Mouse (Mus musculus): ENCODE data around the gene Cox10. TPM values are rescaled to one million over a fixed set of nuclear protein-coding genes. Genes with fewer than 3 reads are reported as not detected.

The Cox10 gene
- total RNA-seq, 1 experiment from 2014 or later = 21.0 TPM

DNA sequence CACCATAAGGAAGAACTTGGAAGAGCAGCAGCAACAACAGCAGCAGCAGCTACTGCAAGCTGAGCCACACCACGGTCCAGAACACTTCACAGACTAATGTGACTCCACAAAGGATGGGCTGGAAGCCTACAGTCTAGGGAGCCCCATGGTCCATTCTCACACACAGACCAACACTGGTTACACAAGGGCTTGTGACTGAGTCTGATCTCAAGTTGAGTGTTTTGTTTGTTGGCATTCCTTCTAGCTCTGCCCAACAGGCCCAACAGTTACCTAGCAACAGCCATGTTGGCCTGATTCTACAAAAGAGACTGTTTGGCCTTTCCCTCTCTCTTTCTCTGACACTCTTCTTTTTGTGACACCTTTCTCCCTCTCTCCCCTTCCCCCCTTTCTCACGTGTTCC is 105.3 kb downstream of the Cox10 start:
- no peak for ATAC-seq (replicated peaks; ENCODE audit: insufficient number of reproducible peaks, low FRiP score, low TSS enrichment, poor library complexity, severe bottlenecking)

DNA sequence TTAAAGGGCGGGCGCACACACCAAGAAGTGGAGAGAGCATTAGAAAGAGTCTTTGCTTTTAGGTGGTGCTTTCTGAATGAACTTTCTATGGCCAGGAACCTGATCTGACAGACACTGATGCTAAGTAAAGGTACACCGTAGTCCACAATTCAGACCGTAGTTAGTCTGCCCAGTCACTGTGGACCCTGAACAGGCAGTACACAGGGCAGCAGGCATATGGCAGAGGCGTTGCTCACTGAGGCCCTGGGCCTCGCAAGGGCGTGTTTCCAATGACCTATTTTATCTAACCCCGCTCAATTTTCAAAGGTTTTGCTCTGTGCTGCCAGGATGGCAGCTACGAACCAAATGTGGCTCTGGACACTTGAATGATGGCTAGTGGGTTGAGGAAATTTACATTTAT is 107.8 kb downstream of the Cox10 start:
- no peak for ATAC-seq (replicated peaks; ENCODE audit: insufficient number of reproducible peaks, low FRiP score, low TSS enrichment, poor library complexity, severe bottlenecking)

DNA sequence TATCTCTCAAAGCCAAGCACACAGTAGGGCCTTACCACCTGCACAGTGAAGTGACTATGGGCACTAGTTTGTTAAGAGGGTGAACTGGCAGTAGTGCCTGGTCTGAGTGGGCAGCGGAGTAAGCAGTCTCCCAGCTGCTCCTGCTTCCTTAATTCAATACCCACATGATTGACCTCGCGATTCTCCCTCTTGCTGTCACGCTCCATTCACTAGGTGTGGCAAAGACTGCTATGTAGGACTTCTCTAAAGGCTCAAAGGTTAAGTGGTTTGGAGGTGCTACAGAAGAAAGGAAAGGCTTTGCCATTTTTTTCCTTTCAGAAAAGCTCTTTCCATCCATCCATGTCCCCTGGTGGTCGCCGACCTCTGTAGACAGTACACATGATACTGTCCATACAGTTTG is 108.5 kb downstream of the Cox10 start:
- no peak for ATAC-seq (replicated peaks; ENCODE audit: insufficient number of reproducible peaks, low FRiP score, low TSS enrichment, poor library complexity, severe bottlenecking)

DNA sequence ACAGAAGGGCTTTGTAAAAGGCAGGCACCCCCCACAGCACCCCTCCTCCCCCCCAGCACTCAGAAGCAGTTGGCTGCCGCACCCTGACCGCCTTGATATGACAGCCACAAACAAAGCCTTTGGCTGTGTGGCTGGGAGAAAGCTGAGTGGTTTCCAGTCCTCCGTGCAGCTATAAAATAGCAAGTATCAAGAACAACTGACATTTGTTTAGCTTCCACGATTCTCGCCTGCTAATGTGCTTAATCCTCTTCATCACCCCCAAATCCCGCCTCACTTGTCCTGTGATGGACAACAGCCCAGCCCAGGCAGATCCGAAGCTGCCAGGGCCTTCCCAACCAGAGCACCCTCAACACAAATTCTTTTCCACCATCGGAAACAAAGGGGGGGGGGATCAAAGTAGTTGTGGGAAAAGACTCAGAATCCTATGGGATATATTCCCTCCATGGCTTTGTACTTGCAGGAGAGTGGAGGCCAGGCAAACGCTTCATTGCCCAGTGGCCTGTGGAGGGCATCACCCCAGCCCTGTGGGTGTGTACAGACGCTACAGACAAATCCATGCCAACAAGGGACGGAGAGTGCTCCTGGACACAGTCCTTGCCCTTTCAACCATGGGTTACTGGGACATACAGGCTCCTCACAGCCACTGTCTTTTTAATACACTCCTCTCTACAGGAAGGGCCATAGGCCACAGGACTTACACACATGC is 109.9 kb downstream of the Cox10 start:
- no peak for ATAC-seq (replicated peaks; ENCODE audit: insufficient number of reproducible peaks, low FRiP score, low TSS enrichment, poor library complexity, severe bottlenecking)

DNA sequence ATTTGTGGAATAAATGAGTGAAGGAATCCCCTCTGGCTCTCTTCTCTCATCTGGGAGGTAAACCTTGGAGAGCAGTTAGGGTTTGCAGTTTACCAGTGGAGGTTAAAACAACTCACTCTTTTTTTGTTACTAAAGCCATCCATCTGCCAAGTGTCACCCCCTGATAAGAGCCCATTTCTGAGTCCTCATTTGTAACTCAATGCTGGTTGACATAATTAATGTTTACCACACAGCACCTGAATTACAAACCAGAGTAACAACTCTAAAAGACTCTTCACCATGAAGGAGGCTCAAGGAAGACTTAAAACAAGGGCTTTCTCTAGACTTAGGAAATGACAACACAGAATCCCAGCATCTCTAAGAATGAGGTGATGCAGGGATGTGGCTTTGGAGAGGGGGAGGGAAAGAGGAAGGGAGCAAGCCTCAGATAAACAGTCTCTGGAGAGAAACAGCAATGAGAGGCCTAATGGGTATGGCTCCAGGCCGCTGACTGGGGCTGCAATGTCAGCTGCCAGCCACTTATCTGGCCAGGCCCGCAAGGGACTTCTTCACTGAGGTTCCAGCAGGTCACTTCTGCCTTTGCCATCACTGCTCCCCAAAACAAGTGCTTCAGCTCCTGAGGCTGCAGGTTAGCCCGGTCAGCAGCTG is 110.8 kb downstream of the Cox10 start:
- no peak for ATAC-seq (replicated peaks; ENCODE audit: insufficient number of reproducible peaks, low FRiP score, low TSS enrichment, poor library complexity, severe bottlenecking)

DNA sequence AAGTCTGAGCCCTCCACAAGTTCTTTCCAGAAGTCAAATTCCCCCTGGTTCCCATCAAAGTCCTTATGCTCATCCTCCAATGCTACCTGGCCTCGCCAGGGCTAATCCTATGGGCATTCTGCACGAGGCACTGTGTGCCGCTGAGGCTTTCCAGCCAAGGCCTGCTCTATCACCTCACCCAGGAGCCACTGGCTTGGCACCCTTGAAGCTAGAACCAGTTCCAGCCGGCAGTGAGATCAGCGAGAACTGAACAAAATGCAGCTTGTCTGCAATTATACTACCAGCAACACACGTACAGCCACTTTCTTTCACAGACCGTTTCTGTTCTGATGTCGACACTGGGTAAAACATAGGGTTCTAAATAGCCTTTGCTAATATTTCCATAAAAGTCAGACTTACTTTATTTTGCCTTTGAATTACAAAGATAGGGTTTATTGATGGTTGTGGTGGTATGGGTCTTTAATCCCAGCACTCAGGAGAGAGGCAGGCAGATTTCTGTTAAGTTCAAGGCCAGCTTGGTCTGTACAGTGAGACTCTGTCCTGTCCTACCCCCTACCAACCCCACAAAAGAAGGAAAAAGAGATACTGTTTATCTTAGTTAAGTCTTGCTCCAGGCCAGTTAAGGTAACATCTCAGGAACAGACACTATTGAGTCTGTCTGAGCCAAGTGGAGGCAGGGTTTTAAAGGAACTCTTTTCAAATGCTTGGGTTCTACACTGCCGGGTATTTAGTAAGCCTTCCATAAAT is 111.5 kb downstream of the Cox10 start:
- ATAC-seq (replicated peaks; ENCODE audit: insufficient number of reproducible peaks, low FRiP score, low TSS enrichment, poor library complexity, severe bottlenecking) = no peak

DNA sequence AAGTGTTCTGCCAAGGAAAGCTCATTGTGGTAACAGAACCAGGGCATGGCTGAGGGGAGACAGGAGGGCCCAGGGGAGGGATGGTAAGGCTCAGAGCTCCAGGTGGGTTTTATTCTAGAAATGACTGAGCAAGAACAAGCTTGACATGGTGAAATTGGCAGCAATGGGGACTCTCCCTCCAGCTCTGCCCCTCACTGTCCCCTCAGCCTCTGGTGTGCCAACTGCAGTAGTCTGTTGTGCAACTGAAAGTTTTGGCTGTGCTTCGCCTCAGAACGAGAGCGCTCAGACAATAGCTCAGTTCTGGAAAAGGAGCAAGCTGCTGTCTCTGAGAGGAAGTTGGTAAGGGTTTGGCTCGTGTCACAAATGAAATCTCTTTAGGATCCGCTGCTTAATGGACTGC is 113.8 kb downstream of the Cox10 start:
- ATAC-seq (replicated peaks; ENCODE audit: insufficient number of reproducible peaks, low FRiP score, low TSS enrichment, poor library complexity, severe bottlenecking) = no peak

DNA sequence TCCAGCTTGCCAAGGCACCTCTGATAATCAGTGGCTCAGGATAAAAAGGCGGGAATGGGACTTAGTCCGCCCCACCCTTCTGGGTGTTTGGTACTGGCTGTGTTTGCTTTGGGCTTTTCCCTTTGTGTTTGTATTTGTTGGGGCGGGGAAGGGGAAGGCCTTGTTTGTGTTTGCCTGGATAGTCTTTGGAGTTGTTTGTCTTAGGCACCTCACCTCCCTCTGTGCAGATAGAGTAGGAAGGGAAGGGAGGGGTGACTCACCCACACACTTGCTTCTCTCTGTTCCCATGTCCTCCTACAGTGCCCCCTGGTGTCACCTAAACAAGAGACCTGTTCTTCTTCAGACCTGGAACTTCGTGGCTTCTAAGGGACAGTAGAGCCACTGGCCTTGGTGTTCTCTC is 122.1 kb downstream of the Cox10 start:
- ATAC-seq (replicated peaks; ENCODE audit: insufficient number of reproducible peaks, low FRiP score, low TSS enrichment, poor library complexity, severe bottlenecking) = no peak

DNA sequence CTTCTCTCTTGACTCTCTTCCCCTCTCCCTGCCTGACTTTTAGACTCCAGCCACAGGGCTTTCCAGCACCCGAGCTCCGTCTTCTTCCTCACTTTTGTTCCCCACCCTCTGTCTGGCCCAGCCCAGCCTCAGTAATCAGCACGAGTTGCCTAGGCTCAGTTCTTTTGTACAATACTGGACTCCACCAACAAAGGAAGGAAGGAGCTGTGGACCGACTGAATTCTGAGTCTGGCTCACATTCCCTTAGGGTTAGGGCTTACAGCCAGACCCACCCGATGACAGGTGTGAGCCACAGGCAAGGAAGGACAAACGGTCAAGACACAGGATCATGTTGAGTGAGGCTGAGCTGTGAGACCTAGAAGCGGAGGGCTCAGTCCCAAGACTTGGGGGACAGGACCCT is 122.5 kb downstream of the Cox10 start:
- ATAC-seq (replicated peaks; ENCODE audit: insufficient number of reproducible peaks, low FRiP score, low TSS enrichment, poor library complexity, severe bottlenecking) = no peak

DNA sequence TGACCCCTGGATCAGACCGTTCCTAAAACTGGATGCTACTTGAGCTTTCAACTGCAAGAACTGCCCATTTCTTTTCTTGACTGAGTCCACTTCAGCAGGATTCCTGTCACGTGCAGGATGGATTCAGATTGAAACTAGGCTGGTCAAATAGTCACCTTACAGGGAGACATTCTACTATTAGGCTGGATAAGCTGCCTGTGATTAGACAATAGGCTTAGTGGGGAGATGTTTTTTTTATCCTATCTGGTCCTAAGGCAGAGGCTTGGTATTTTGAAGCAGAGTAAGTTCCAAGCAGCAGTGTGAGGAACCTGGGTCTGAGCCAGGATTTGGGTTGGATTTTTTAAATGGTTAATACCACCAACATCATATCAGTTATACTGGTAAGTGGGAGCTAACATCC is 125.4 kb downstream of the Cox10 start:
- ATAC-seq (replicated peaks; ENCODE audit: insufficient number of reproducible peaks, low FRiP score, low TSS enrichment, poor library complexity, severe bottlenecking) = no peak

DNA sequence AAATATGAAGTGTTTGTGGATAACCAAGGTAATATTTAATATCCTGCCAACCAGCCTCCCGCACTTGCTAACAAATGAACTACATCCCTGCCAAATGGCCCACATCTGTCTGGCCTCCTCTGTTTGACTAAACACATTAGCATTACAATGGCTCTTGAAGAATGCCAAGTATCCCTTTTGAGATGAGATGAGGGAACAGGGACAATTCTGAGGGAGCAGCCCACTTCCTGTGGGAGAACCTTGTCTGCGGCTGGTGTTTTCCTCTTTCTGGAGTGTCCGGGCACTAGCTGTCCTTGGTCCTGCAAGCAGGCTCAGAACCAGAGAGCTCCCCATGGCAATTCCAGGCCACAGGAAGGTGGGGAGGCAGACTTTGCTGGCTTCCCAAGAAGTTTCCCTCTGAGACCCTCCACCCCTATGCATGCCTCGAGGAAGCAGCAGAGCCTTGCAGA is 126.5 kb downstream of the Cox10 start:
- no peak for ATAC-seq (replicated peaks; ENCODE audit: insufficient number of reproducible peaks, low FRiP score, low TSS enrichment, poor library complexity, severe bottlenecking)

DNA sequence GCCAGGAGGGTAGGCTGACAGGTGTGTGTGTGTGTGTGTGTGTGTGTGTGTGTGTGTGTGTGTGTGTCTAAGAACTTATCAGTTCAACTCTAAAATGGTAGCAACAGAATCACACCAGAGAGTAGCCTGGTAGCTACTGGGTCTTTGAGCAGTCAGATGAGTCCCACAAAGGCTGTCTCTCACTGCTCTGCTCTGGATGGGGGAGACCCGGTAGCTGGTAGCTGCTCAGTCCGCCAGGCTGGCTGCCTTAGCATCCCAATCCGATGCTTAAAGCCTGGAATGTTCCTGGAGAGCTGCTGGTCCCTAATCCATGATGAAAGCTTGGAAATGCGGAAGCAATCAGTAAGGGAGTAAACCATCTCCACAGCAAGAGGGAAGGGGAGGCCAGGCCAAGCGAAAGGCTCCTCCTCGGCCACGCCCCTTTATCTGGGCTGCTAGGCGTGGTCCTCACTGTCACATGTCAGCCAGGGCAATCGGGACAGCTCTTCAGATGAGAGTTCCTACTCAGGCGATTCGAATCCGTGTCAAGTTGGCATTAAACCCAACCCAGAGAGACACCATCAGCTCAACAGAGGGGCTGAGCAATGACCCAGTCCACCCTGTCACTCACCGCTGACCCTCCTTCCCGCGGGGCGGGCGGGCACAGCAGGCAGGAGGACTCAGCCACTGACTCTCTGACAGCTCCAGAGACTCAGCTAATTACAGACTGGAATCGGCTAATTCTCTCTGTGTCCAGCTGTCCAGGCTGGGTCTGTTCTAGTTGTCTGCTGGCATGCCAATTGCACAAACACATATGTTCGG is 127.2 kb downstream of the Cox10 start:
- no peak for ATAC-seq (replicated peaks; ENCODE audit: insufficient number of reproducible peaks, low FRiP score, low TSS enrichment, poor library complexity, severe bottlenecking)

DNA sequence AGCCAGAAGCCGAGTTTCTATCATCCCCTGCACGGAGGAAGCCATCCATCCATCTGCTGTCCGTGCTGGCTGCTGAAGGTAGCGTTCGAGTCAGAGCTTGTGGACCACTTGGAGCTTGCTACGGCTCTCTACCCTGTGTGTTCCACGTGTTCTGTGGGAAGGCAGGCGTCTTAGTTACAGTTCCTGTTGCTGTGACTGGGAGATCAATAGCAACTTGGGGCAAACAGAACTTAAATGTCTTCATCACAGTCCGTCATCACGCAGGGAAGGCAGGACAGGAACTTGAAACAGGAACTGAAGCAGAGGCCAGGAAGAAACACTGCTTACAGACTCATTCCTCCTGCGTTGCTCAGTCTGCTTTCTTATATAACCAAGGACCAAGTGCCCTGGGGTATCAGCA is 130.9 kb downstream of the Cox10 start:
- ATAC-seq (replicated peaks; ENCODE audit: insufficient number of reproducible peaks, low FRiP score, low TSS enrichment, poor library complexity, severe bottlenecking) = no peak

DNA sequence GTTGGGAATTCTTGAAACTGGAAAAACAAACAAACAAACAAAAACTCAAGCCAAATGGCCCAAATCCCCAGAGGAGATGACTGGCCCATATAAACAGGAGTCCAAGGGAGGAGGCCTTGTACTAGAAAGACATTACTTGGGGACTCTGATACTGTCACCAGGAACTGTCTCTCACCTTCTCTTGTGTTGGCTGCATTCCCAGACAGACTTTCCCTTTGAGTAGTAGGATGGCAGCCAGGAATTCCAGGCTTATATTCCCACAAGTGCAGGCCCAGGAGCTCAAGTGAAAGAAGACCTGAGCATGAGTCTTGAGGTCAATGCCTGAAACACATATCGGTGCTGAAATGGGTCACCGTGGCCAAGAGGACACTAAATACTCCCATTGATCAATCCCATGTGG is 132.2 kb downstream of the Cox10 start:
- ATAC-seq (replicated peaks; ENCODE audit: insufficient number of reproducible peaks, low FRiP score, low TSS enrichment, poor library complexity, severe bottlenecking) = no peak

DNA sequence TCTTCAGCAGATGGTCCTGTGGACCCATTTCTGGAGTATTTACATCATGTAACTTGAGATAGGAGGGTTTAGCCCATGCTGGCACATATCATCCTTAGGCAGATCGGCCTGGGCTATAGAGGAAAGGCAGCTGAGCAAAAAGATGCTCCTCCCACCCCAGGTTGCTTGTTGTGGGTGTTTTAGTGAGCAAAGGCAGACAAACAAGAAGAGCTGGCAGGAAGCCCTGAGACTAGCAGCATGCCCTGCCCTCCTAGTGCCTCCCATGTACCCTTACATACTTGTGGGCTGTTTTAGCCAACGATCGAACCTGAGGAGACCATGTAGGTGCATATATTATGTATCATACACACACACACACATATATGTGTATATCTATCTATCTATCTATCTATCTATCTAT is 135.3 kb downstream of the Cox10 start:
- no peak for ATAC-seq (replicated peaks; ENCODE audit: insufficient number of reproducible peaks, low FRiP score, low TSS enrichment, poor library complexity, severe bottlenecking)

DNA sequence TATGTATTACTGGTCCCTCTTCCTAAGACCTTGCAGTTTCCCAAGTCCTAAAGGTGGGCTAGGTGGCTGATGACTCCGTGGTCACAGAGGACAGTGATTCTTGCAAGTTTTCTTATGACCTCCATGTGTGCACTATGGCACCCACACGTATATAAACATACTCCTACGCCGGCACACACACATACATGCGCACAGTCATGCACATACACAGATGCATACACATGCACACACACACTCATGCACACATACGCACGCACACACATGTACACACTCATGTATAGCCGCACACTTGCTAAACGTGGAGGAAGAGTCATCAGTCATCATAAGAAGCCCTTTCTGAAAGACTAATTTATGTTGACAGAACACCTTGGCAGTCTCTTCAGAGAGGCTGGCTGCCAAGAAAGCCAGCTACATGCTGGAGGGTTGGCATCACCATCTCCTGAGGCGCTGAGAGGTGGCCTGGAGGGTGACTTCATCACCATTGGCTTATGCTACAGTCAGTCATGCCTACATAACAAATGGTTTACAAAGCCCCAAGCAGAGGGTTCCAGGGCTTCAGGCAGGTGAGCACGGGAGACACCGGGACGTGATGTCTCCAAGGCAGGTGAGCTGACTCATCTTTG is 135.9 kb downstream of the Cox10 start:
- ATAC-seq (replicated peaks; ENCODE audit: insufficient number of reproducible peaks, low FRiP score, low TSS enrichment, poor library complexity, severe bottlenecking) = no peak

DNA sequence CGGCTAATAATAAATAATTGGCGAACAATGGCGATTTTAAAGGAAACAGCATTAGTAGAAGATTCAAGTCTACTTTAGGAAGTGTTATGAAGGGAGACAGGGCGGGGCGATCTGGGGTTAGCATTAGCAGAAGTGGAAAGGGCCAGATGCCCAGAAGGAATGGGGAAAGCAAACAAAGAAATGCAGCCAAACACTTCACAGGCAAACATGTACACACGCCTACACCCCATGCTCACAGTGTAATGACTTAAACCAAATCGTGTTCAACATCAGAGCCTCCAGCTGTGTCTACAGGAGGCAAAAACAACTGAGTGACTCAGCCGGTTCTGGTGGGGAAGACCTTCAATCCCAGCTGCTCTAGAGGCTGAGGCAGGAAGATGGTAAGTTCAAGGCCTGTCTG is 137.1 kb downstream of the Cox10 start:
- ATAC-seq (replicated peaks; ENCODE audit: insufficient number of reproducible peaks, low FRiP score, low TSS enrichment, poor library complexity, severe bottlenecking) = no peak

DNA sequence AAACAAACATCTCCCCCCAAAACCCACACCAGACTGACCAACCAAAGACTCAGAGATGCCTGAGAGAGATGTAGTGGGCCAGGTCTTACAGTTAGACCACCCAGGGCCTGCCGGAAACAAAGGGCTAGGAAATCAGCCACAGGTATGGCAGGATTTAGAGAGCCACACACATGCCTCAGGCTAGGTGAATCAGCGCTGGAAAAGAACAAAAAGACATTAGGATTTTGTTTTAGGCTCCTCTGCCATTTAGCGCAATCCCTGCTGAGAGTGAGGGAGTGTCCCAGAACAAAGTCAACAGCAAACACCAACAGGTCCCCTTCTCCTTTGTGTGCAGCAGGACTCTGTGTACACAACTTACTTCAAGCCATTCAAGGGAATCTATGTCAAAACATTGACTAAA is 142.6 kb downstream of the Cox10 start:
- ATAC-seq (replicated peaks; ENCODE audit: insufficient number of reproducible peaks, low FRiP score, low TSS enrichment, poor library complexity, severe bottlenecking) = no peak

DNA sequence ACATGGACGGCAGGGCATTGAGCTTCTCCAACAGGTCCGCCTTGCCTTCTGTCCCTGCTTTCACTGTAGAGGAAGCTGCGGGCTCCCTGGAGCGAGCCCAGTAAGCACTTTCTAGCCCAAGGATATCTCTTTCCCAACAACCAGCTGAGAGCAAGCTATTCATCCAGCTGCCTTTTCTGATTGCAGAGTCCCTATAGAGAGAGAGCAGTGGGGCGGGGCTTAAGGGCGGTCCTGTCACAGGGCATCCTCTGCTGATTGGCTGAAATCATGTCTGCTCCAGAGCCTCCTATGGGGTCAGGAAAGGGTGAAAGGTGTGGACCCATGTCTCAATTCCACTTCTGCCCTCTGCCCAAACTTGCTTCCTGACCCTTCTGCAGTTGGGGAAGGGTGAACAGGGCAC is 152.4 kb downstream of the Cox10 start:
- ATAC-seq (replicated peaks; ENCODE audit: insufficient number of reproducible peaks, low FRiP score, low TSS enrichment, poor library complexity, severe bottlenecking) = no peak

All from monocyte, adult 5-6 weeks (primary cell).